Mouse (Mus musculus) frontal cortex, postnatal 10 days (tissue): ENCODE measurements around the gene Gpr179.
A peak's percentile ranks its signal among the peaks of the same experiment; 100 is the strongest.

Experiments
- DNase-seq, 2 experiments: peaks; one replicate each; pipeline ENCODE4 v3.0.0; 2022; ENCODE audit warnings: low spot score in 2 of 2, mixed read lengths in 1 of 2

The Gpr179 gene

DNA sequence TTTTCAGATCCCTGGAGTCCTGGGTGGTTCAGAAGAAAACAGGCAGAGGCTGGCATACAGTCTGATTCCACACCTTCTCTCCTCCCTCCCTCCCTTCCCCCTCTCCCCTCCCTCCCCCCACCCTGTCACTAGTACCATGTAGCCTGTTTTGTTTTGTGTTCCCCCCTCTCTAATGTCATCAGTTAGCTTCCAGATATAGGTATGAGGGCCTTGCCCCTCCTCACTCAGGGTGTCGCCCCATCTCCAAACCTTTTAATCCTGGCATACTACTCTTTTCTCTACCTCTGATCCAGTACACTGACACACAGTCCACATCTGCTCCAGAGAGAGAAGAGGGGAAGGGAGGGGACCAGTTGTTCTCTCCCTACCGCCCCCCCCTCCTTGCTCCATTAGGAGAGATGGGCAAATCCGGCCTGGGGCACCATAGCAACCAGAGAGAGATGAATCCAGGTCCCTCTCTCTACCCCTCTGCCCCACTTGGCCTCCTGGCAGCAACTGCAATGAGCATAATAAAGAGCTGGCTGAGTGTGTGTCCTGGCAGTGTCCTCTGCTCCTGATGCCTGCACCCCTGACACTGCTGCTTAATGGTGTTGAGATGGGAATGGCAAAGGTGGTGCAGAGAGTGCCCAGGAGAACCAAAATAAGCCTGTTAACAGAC lies at the start of gene Gpr179:
TSS of gene Gpr179 (minus strand) at position 51 of the 658 bp plus-strand sequence.
- DNase-seq: no peak

DNA sequence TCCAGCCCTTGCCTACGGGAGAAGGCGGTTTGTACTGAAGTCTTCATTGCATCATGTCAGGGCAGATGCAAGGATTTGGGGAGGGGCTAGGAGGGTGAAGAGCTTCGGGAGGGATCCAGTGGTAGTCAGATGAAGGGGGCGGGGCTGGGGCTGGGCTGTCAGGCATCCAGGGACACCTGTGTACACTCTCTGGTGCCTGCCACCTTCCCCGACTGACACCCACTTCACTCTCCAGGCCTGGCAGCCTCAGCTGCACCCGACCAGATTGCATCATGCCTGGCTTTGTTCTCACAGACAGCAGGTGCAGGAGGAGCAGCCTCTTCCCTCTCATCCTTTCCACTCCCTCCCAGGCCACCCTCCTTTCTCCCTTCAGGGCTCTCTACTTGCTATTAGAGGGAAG lies 49.2 kb upstream of the Gpr179 start:
- peak in 1 of 2 experiments; percentile 68 for DNase-seq

DNA sequence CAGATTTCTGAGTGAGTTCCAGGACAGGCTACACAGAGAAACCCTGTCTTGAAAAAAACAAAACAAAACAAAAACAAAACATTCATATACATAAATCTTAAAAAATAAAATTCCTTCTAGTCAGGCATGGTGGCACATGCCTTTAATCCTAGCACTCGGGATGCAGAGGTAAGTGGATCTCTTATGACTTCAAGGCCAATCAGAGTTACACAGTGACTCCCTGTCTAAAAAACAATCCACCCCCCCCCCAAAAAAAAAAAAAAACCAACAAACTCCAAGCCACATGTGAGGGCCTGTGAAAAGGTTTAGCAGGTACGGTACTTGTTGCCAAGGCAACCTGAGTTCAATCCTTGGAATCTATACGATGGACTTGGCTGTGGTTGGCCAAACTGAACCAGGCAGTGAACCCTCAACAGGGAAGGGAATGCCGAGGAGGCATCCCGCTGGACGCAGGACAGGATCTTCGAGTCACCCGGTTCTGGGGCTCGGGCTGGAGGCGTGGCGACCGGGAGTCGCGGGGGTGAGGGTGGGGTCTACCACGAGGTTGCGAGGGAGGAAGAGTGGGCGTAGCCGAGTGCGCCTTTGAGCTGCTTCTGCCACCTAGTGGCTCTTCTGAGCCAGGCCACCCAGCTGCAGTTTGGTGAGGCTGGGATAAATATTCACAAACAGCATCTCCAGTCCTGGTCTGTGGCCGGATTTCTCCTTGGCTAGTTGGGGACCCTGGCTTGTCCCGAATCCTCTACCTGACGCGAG lies 48.3 kb upstream of the Gpr179 start:
- DNase-seq: peak; percentile 77 to 78

GRCm38 (mm10) chr11:97398506-97398905 lies 46.6 kb upstream of the Gpr179 start:
- DNase-seq: no peak

- no peak for DNase-seq
Measured at GRCm38 (mm10) chr11:97394146-97394545, 42.3 kb upstream of the Gpr179 start.

GRCm38 (mm10) chr11:97393658-97394057 lies 41.8 kb upstream of the Gpr179 start:
- no peak for DNase-seq

DNA sequence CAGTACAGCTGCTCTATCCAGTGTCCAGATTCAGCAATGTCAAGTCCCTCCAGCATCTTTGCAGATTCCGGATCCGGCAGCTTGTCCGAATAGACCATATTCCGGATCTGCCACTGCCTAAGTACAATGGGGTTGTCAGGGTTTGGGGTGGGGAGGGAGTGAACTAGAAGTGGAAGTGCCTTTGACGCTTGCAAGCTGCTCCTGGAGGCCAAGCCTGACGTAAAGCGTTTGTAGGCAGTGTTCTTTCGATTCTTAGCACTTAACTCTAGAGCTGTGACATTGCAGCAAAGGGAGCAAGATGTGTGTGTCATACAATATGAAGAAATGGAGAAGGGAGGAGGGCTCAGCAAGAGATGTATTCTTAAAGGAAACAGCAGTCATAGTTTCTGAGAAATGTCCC lies 37.2 kb upstream of the Gpr179 start:
- DNase-seq: no peak

DNA sequence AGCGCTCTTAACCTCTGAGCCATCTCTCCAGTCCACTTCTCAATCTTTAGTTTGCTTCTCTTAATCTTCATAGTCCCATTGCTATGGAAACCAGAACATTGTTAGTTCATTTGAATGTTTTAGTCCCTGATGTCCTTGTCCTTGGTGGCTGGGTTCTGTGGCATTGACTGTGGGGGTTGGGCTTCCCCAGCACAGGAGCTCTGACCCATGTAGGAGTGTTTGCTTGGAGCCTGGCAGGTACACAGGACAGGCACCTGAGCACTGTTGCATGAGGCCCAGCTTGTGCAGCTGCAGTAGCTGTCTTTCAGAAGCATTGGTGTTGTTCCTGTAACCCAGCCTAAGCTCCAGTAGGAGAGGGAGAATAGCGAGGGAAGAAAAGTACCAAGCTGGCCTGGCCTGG lies 35.9 kb upstream of the Gpr179 start:
- no peak for DNase-seq

DNA sequence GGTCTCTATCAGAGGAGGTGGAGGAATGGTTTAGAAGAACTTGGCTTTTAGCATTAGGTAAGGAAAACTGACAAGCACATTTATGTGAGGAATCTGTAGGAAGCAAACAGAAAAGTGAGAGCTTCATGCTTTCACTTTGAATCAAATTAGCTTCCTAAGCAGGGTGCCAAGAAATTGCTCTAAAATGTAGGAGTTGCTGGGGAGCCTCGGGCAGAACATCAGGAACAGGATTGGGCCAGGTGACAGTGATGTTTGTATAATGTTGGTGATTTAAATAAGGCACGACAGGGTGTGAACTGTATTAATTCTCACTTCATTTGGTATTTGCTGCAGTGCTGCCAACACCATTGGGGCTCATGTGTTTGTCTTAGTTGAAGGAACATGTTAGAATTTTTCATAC lies 31.9 kb upstream of the Gpr179 start:
- DNase-seq: no peak

GRCm38 (mm10) chr11:97383017-97383416 lies 31.1 kb upstream of the Gpr179 start:
- no peak for DNase-seq

GRCm38 (mm10) chr11:97380036-97380435 lies 28.2 kb upstream of the Gpr179 start:
- no peak for DNase-seq

DNA sequence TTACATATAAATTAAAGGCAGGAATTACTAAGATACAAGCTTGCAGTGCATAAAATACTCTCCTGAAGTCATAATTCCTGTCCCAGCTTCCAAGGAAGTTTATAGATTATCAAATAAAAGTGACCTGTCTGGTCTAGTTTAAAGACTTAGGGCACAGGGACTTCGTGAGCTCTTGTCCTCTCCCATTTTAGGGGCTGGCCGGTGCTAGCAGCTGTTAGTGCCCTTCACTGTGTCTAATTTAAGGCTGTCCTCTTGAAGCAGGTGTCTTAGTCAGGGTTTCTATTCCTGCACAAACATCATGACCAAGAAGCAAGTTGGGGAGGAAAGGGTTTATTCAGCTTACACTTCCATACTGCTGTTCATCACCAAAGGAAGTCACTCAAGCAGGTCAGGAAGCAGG lies 21.5 kb upstream of the Gpr179 start:
- DNase-seq: no peak

- DNase-seq: no peak
Measured at GRCm38 (mm10) chr11:97372159-97372864, 20.4 kb upstream of the Gpr179 start.

DNA sequence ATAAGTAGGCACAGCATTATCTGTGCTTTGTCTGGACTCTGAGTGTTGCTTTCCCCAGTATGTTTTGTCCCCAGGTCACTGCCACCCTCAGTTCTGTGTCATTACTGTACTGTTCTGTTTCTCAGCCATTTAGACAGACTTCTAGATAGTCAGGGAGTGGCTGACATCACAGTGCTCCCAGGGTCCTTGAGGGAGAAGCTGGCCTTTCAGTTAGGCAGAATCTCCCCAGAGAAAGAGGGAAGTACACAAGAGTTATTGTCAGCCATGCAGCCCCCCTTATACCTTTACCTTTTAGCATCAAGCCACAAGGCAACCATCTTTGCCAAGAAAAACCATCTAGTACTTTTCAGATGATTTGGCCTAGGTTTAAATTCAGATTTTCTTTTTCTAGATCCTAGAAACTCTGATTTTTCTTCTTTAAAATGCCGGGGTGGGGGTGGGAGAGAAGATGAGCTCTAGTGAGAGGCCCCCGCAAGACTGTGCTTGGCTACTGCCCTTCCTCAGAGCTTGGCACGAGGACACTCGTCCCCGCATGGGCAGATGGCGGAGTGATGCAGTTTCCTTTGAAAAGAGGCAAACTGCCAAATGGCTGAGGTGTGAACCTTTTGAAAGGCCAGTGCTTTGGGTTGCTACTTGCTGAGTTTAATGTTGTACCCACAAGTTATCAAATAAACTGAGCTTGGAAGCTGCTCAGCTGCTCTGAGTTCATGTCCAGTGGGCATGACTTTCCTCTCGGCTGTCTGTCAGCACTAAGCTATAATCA lies 18.6 kb upstream of the Gpr179 start:
- peak; percentile 29 to 50 for DNase-seq

DNA sequence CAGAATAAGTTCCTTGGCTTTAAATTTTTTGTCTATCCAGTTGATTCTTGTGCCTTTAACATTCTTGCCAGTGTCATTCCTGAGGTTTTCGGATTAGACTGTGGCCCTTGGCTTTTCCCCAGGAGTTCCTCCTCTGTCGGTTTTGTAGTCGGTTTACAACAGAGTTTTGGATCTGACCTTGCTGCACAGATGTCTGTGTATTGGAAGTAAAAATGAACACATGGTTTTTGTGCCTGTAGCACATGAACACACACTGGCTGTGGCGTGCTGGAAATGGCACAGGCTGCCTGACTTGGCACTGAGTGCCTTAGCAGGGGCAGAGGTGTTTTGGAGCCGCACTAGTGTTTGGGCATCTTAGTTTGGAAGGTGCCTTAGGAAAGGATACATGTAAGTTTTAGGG lies 16.6 kb upstream of the Gpr179 start:
- no peak for DNase-seq

- no peak for DNase-seq
Measured at GRCm38 (mm10) chr11:97365556-97365955, 13.7 kb upstream of the Gpr179 start.

GRCm38 (mm10) chr11:97363644-97363995 lies 11.7 kb upstream of the Gpr179 start:
- DNase-seq: no peak

DNA sequence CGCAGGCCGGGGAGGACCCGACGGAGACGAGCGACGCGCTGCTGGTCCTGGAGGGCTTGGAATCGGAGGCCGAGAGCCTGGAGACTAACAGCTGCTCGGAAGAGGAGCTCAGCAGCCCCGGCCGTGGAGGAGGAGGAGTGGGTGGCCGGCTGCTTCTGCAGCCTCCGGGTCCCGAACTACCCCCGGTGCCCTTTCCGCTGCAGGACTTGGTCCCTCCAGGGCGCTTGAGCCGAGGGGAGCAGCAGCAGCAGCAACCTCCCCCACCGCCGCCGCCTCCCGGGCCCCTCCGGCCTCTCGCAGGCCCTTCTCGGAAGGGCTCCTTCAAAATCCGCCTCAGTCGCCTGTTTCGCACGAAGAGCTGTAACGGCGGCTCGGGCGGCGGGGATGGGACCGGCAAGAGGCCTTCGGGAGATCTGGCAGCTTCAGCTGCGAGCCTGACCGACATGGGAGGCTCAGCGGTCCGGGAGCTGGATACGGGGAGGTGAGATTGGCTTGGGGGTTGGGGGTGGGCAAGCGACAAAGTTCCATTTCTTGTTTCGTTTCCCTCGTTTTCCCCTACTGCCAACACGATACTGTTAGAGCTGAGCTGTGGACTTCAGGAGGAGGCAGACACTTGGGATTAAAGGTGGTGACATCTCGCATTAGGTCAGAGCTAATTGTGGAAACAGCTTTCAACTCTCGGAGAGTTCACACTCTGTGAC lies 11.2 kb upstream of the Gpr179 start:
- DNase-seq: peak in 1 of 2 experiments; percentile 32

DNA sequence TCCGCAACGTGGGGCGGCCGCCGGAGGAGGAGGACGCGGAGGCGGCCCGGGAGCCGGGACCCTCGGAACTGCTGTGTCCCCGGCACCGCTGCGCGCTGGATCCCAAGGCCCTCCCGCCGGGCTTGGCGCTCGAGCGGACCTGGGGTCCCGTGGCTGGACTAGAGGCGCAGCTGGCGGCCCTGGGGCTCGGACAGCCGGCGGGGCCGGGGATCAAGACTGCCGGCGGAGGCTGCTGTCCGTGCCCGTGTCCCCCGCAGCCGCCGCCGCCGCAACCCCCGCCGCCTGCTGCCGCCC lies 10.7 kb upstream of the Gpr179 start:
- peak in 1 of 2 experiments; percentile 39 for DNase-seq

- DNase-seq: peak; percentile 91 to 95
Measured at GRCm38 (mm10) chr11:97361948-97362648, 10.2 kb upstream of the Gpr179 start, which contains the start of gene Socs7. Gene Socs7 (plus strand): TSS chr11:97362551.

DNA sequence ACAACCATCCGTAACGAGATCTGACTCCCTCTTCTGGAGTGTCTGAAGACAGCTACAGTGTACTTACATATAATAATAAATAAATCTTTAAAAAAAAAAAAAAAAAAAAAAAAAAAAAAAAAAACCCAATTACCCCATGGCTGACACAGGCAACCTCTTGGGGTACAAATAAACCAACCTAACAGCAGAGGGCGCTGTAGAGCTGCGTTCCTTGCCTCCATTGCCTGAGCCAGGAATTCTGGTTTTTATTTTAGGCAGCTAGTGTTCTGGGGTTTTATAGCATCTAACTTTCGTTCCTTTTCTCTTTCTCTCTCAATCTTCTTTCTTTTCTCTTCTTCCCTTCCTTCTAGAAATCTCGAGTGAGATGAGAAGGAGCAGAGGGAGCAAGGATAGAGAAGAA lies 5.8 kb upstream of the Gpr179 start:
- peak in 1 of 2 experiments; percentile 45 for DNase-seq
